In the genomic region with DNA sequence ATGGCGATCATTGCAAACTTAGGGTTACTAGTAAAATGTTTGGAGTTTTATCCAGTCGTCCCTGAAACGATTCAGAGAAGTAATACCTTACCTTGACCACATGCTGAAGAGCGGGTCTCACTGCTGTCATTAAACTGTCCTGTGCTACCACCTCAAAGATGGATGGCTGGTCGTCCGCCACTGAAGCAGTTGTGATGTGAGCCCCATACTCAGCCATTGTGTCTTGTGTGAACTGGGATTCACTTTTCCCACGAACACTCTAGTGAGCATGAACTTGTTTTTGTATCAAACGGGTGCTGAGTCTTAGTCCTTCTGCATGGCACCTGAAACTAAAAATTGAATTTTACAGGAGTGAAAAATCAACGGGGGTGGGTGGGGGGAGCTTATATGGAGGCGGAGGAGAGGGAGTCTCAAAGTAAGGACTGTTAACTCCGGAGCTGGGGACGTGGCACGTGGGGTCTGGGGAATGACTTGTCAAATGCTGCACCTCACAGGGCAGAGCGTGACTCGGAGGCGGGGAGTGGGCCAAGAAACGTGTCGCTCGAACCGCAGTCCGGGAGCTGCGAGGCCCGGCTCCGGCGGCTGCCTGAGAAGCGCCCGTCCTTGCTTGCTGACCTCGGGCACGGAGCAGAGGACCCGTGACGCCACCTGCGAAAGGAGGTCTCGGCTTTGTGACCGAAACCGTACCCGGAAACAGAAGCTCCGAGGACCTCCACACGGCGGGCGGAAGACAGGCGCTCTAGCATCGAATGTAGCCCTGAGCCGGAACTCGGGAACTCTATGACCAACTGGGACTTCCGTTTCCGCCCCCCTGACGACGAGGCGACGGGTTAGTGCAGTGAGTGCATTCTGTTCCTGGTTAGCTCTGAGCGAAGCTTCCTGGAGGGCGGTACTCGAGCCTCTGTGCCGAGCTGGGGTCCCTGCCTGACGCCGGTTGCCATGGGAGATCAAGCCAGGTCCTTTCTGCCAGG, we compare ENCODE assay signal across 7 mouse cellular contexts. TPM values are rescaled to one million over a fixed set of nuclear protein-coding genes. Genes with fewer than 3 reads are reported as not detected.
DNase-seq lines count a peak whose midpoint lies in the region; ATAC-seq and TF ChIP-seq lines count a peak whose summit lies in the region.

A gene (plus strand): TSS at position 800 of the 971 bp plus-strand sequence.

- ATAC-seq in intestine, postnatal 0 days, result peak; percentile 92
- ATAC-seq in midbrain, embryonic 12.5 days (ENCODE audit: low FRiP score, low read depth), result peak; percentile 88

- TF ChIP-seq CTCF in intestine, postnatal 0 days (IDR thresholded peaks at IDR 0.05; ENCODE audit: low read depth), result 0 out of 2 replicates have a peak, but pooled peaks have one; percentile 5
- TF ChIP-seq CTCF in small intestine, adult 2 months (IDR thresholded peaks at IDR 0.05; ENCODE audit: extremely low read depth, insufficient read length, insufficient replicate concordance, low read depth, low read length), result no peak

- H3K4me3 ChIP-seq in intestine, postnatal 0 days (ENCODE audit: low read depth, low read length), result peak within 1 kb of the TSS; percentile 68
- peak within 1 kb of the TSS; percentile 81 for H3K4me3 ChIP-seq in midbrain, embryonic 12.5 days
- peak within 1 kb of the TSS; percentile 88 for H3K4me3 ChIP-seq in small intestine, adult 2 months (ENCODE audit: low read depth, low read length)

- H3K27ac ChIP-seq in intestine, postnatal 0 days (ENCODE audit: low read depth, low read length), result peak within 1 kb of the TSS; percentile 92
- peak within 1 kb of the TSS; percentile 88 for H3K27ac ChIP-seq in midbrain, embryonic 12.5 days (replicated peaks)
- peak within 1 kb of the TSS; percentile 88 for H3K27ac ChIP-seq in small intestine, adult 2 months (ENCODE audit: insufficient read depth, low read depth, low read length)

- H3K27me3 ChIP-seq in intestine, postnatal 0 days (replicated peaks; ENCODE audit: control insufficient read depth, insufficient read depth, low read length), result no peaks in the 10 kb centered on the region
- no peaks in the 10 kb centered on the region for H3K27me3 ChIP-seq in midbrain, embryonic 12.5 days
- no peaks in the 10 kb centered on the region for H3K27me3 ChIP-seq in small intestine, adult 2 months (ENCODE audit: control insufficient read depth, insufficient read depth, low read length)

- intact Hi-C loops in left cerebral cortex, postnatal 4 days (cut with DNase I), result no loop called here

- peaks cover 13% of the 10 kb centered on the region for H3K36me3 ChIP-seq in intestine, postnatal 0 days (ENCODE audit: control insufficient read depth, insufficient read depth)
- peaks cover 15% of the 10 kb centered on the region for H3K36me3 ChIP-seq in midbrain, embryonic 12.5 days
- H3K36me3 ChIP-seq in small intestine, adult 2 months (ENCODE audit: control insufficient read depth, insufficient read depth, low read length), result peaks cover 11% of the 10 kb centered on the region

- peak within 1 kb of the TSS; percentile 74 for H3K9ac ChIP-seq in intestine, postnatal 0 days (ENCODE audit: low read depth, low read length)
- H3K9ac ChIP-seq in midbrain, embryonic 12.5 days (replicated peaks), result peak within 1 kb of the TSS; percentile 72

- no peaks in the 10 kb centered on the region for H3K4me1 ChIP-seq in intestine, postnatal 0 days (replicated peaks; ENCODE audit: control insufficient read depth, insufficient read depth, low read length)
- peaks cover 23% of the 10 kb centered on the region for H3K4me1 ChIP-seq in midbrain, embryonic 12.5 days
- peaks cover 4% of the 10 kb centered on the region for H3K4me1 ChIP-seq in small intestine, adult 2 months (ENCODE audit: control insufficient read depth, insufficient read depth, insufficient read length, low read length)

- peak within 1 kb of the TSS; percentile 76 for H3K4me2 ChIP-seq in intestine, postnatal 0 days (replicated peaks; ENCODE audit: low read depth)
- peak within 1 kb of the TSS; percentile 64 for H3K4me2 ChIP-seq in midbrain, embryonic 12.5 days (replicated peaks)

- no peaks in the 10 kb centered on the region for H3K9me3 ChIP-seq in intestine, postnatal 0 days (ENCODE audit: control insufficient read depth)
- no peaks in the 10 kb centered on the region for H3K9me3 ChIP-seq in midbrain, embryonic 12.5 days

- 2% methylated on average over 56 of the region's 56 CpGs for WGBS in intestine, postnatal 0 days
- 2% methylated on average over 56 of the region's 56 CpGs for WGBS in midbrain, embryonic 12.5 days
- 2% methylated on average over 56 of the region's 56 CpGs for WGBS in small intestine, adult 2 months

- peak; percentile 95 for DNase-seq in adrenal gland, adult 8-10 months
- DNase-seq in embryo, embryonic 9.5 days (ENCODE audit: extremely low spot score), result peak; percentile 91
- no peak for DNase-seq in gonadal fat pad, adult 2 months (ENCODE audit: low read depth)
- peak; percentile 93 for DNase-seq in left cerebral cortex, postnatal 4 days

- peak; percentile 78 for TF ChIP-seq POLR2A in small intestine, adult 2 months (IDR thresholded peaks at IDR 0.05; ENCODE audit: low read depth, low read length)

RNA-seq across cellular contexts. Expression of the gene that starts here (rescaled TPM):
- total RNA-seq in adrenal gland, adult 8-10 months (2022), result 100 to 1,000 TPM; 110 to 118 (median 117) TPM
- 46.3 and 59.1 TPM in 2 replicates for polyA plus RNA-seq in gonadal fat pad, adult 2 months (2012; rRNA removed)
- polyA plus RNA-seq in intestine, postnatal 0 days (2015; fragmentation: Nextera tagmentation; extraction: Ambion mirVana), result 20.4 and 20.7 TPM in 2 replicates
- total RNA-seq in left cerebral cortex, postnatal 4 days (2021), result 100 to 1,000 TPM; 283 to 311 TPM
- polyA plus RNA-seq in midbrain, embryonic 12.5 days (2016; fragmentation: Nextera tagmentation; extraction: Ambion mirVana), result 107 and 109 TPM in 2 replicates
- 11.3 and 27.1 TPM in 2 replicates for polyA plus RNA-seq in small intestine, adult 2 months (2012; rRNA removed)
